Mouse (Mus musculus): ENCODE data around the gene Fam160b1.

DNA sequence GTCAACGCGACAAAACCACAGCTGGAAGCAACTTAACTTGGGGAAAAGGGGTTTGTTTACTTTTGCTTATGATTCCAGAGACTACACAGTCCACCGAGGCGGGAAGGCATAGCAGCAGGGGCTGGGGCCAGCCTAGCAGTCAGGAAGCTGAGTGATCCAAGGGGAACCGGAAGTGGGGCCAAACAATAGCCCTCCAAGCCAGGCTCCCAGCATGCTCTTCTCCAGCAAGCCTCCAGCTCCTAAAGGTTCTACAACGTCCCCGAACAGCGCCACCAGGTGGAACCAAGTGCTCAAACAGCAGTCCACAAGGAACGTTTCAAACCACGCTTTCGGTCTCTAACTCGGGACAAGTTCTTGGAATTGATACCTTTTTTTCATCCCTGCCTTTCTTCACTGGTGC lies 2.2 kb upstream of the Fam160b1 start:
- TF ChIP-seq CTCF (IDR thresholded peaks at IDR 0.05; ENCODE audit: control insufficient read depth, insufficient read depth, low read length) = peak; percentile 94
- TF ChIP-seq POLR2A (IDR thresholded peaks at IDR 0.05; ENCODE audit: borderline replicate concordance, control insufficient read depth, low read depth, low read length) = peak; percentile 35; the same call in 1 of the 2 replicates
